Mouse (Mus musculus) heart, embryonic 12.5 days (tissue): Measurements from ENCODE around the gene Rbm45. TPM values are rescaled to one million over a fixed set of nuclear protein-coding genes. Genes with fewer than 3 reads are reported as not detected.

Source experiments
- ATAC-seq: fragments of 200-750 bp; cut with Nextera tagmentation; 2 replicates; pipeline ENCODE4 v1.8.0; 2017; ENCODE audit warnings: moderate TSS enrichment, moderate library complexity; ENCODE audit not compliant: insufficient number of reproducible peaks, low FRiP score
- H3K27ac ChIP-seq: fragments of 300-500 bp; sonication (generic); 2 replicates; pipeline ENCODE4 v1.5.1; 2016; ENCODE audit warnings: mild to moderate bottlenecking, moderate library complexity; ENCODE audit not compliant: poor library complexity, severe bottlenecking
- H3K27me3 ChIP-seq: fragments of 300-500 bp; sonication (generic); replicated peaks from 2 replicates; pipeline ENCODE4 v1.6.1; 2016; ENCODE audit warnings: mild to moderate bottlenecking, moderate library complexity
- H3K36me3 ChIP-seq: fragments of 300-500 bp; sonication (generic); 2 replicates; pipeline ENCODE4 v1.6.1; 2016; ENCODE audit warnings: mild to moderate bottlenecking, moderate library complexity
- H3K4me1 ChIP-seq: fragments of 300-500 bp; sonication (generic); replicated peaks from 2 replicates; pipeline ENCODE4 v1.6.1; 2016; ENCODE audit warnings: mild to moderate bottlenecking
- H3K4me2 ChIP-seq: fragments of 300-500 bp; sonication (generic); 2 replicates; pipeline ENCODE4 v1.6.1; 2016; ENCODE audit warnings: mild to moderate bottlenecking, moderate library complexity
- H3K4me3 ChIP-seq: fragments of 300-500 bp; sonication (generic); 2 replicates; pipeline ENCODE4 v1.5.1; 2016; ENCODE audit warnings: mild to moderate bottlenecking
- H3K9ac ChIP-seq: fragments of 300-500 bp; sonication (generic); 2 replicates; pipeline ENCODE4 v1.6.1; 2016; ENCODE audit warnings: mild to moderate bottlenecking, moderate library complexity
- H3K9me3 ChIP-seq: fragments of 300-500 bp; sonication (generic); replicated peaks from 2 replicates; pipeline ENCODE4 v1.6.1; 2016; ENCODE audit warnings: mild to moderate bottlenecking, moderate library complexity
- WGBS: fragments of 180-500 bp; shearing (Covaris S2); methylation state at CpG from one replicate; pipeline ENCODE4 v1.1.7; 2016; 5-methylcytosine and 5-hydroxymethylcytosine counted together
- polyA plus RNA-seq: library from polyadenylated mRNA; unstranded; fragments of >200 nt; fragmentation: Nextera tagmentation; extraction: Ambion mirVana; gene quantifications from 2 replicates; pipeline ENCODE4 v1.2.1, GENCODE M21; 2016

Gene Rbm45
- polyA plus RNA-seq, 1 experiment from 2014 or later: 14.9 TPM

DNA sequence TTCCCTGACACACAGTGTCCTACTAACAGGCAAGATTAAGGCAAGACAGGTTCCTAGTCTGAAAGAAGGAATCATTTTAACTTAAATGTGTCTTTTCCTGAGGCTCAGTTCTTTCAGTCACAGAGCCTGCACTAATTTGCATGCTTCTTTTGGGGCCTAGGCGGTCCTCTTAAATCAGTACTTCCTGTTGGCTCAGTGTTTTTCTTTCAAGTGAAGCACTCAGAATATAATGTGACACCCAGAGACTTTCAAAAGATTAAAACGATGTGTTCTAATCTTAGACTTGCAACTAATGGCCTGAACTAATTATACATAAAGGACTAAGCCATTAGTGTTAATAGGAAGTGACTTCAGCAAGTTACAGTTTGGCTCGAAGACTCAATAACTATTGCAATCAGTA, 59.5 kb downstream of the Rbm45 start:
- ATAC-seq: no peak
- no peak overlapping the region for H3K4me2 ChIP-seq
- H3K9me3 ChIP-seq: no peaks in the 10 kb centered on the region
- H3K27me3 ChIP-seq: no peaks in the 10 kb centered on the region
- H3K4me1 ChIP-seq: no peaks in the 10 kb centered on the region
- no peaks in the 10 kb centered on the region for H3K36me3 ChIP-seq
- no peak overlapping the region for H3K27ac ChIP-seq
- H3K9ac ChIP-seq: no peak overlapping the region
- 51% methylated on average over 3 of the region's 3 CpGs for WGBS
- no peak overlapping the region for H3K4me3 ChIP-seq

DNA sequence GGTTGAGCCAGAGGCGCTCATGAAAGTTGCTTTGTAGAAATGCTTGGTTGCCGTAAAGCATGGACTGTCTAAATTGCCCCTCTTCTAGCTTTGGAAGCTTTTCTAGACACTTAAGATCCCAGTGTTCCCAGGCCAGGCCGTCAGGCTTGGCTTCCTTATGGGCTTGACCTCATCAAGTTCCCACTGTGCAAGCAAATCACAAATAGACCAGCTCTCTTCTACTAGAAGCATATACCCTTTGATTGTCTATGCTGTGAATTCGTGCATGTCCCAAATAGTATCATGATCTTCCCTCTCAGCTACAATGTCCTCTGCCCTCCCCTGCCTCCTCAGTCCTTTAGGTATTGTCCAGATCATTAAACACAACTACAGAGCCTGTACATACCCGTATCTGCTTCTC, 60.1 kb downstream of the Rbm45 start:
- H3K27me3 ChIP-seq: no peaks in the 10 kb centered on the region
- no peaks in the 10 kb centered on the region for H3K4me1 ChIP-seq
- H3K4me3 ChIP-seq: no peak overlapping the region
- 72% methylated on average over 5 of the region's 5 CpGs for WGBS
- H3K9me3 ChIP-seq: no peaks in the 10 kb centered on the region
- no peak for ATAC-seq
- no peaks in the 10 kb centered on the region for H3K36me3 ChIP-seq
- H3K4me2 ChIP-seq: no peak overlapping the region
- no peak overlapping the region for H3K27ac ChIP-seq
- H3K9ac ChIP-seq: no peak overlapping the region

DNA sequence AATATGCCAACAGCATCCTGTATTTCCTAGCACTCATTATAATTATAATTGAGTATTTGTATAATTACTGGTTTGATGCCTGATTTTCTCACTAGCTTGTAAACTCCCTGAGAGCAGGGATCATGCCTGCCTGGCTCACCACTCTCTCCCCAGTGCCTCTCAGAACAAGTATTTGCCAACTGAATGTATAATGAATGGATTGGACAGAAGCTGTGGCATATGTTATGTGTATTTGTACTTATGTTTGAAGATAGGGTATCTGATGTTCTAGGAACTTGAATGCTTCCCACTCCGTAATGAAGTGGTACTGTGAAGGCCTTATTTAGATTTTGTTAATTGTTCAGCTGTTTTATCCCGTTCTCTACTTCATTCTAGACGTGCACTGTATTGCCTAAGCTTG, 60.8 kb downstream of the Rbm45 start:
- Histone ChIP-seq H3K9ac (no peak overlapping the region), H3K4me1 (no peaks in the 10 kb centered on the region), H3K27ac (no peak overlapping the region), H3K36me3 (no peaks in the 10 kb centered on the region), H3K9me3 (no peaks in the 10 kb centered on the region), H3K4me2 (no peak overlapping the region), H3K27me3 (no peaks in the 10 kb centered on the region), H3K4me3 (no peak overlapping the region)
- ATAC-seq: no peak
- WGBS: 75% methylated on average over 3 of the region's 3 CpGs

Other genes starting within 250 kb of the Rbm45 start
- gene Pde11a, start 31.2 kb upstream of the Rbm45 start, polyA plus RNA-seq: 0.06 TPM in 2 replicates
- gene Cyct, start 9.5 kb upstream of the Rbm45 start, polyA plus RNA-seq: not detected in 2 replicates
- 6.8 and 7.2 TPM in 2 replicates for gene Osbpl6, start 36.5 kb downstream of the Rbm45 start, polyA plus RNA-seq